16 mouse cellular contexts compared by ENCODE assay signal in the genomic region with DNA sequence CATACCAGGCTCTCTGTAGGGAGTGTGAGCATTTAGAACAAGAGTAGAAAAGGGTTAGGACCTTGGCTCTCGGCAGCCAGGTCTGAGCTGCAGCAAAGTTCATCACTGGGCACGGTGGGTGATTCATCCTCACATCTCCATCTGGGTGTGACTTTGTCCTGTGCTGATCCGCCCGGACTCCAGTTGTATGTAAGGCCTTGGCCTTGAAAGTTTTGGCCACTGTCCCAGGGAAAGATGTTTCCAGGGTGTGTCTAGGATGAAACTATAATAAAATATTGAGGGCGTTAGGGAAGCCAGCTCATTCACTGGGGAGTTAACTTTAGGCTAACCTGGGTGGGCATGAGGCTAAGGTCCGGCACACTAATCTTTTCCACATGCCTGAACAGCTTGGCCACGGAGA.
DNase-seq lines count a peak whose midpoint lies in the region; ATAC-seq and TF ChIP-seq lines count a peak whose summit lies in the region.
"Had no signal": no experiment of that assay in that cellular context is flagged by ENCODE, and none has a peak within 500 bp of the region (broad histone marks: within the 10 kb centered on the region; RNA-seq: fewer than 3 reads in every experiment).

No protein-coding gene starts in this region.

- no peaks in the 10 kb centered on the region for H3K27me3 ChIP-seq in embryonic facial prominence, embryonic 15.5 days
- no peaks in the 10 kb centered on the region for H3K27me3 ChIP-seq in embryonic facial prominence, embryonic 10.5 days (replicated peaks; ENCODE audit: low read depth, poor library complexity, severe bottlenecking)
- no peaks in the 10 kb centered on the region for H3K27me3 ChIP-seq in lung, postnatal 0 days (replicated peaks; ENCODE audit: insufficient read depth, low read length)
- H3K27me3 ChIP-seq: embryonic facial prominence, embryonic 12.5 days; forebrain, embryonic 12.5 days; neural tube, embryonic 13.5 days had no signal

- H3K4me1 ChIP-seq in embryonic facial prominence, embryonic 15.5 days, result peaks cover 3% of the 10 kb centered on the region; the same call in 1 of the 2 replicates
- H3K4me1 ChIP-seq in embryonic facial prominence, embryonic 10.5 days, result no peaks in the 10 kb centered on the region; the same call in 1 of the 2 replicates
- H3K4me1 ChIP-seq in lung, postnatal 0 days (ENCODE audit: insufficient read depth, low read depth, low read length), result no peaks in the 10 kb centered on the region
- H3K4me1 ChIP-seq: embryonic facial prominence, embryonic 12.5 days; forebrain, embryonic 12.5 days; neural tube, embryonic 13.5 days had no signal

- H3K4me2 ChIP-seq in embryonic facial prominence, embryonic 15.5 days (replicated peaks), result no peak overlapping the region
- H3K4me2 ChIP-seq in lung, postnatal 0 days (replicated peaks; ENCODE audit: low read depth, low read length), result no peak overlapping the region
- H3K4me2 ChIP-seq: embryonic facial prominence, embryonic 12.5 days; forebrain, embryonic 12.5 days; neural tube, embryonic 13.5 days had no signal

- no peak overlapping the region for H3K4me3 ChIP-seq in embryonic facial prominence, embryonic 15.5 days (replicated peaks)
- H3K4me3 ChIP-seq in embryonic facial prominence, embryonic 10.5 days, result no peak overlapping the region
- H3K4me3 ChIP-seq in lung, postnatal 0 days (ENCODE audit: low read depth, low read length), result no peak overlapping the region
- H3K4me3 ChIP-seq: embryonic facial prominence, embryonic 12.5 days; forebrain, embryonic 12.5 days; neural tube, embryonic 13.5 days had no signal

- peak; percentile 74 for TF ChIP-seq EP300 in lung, postnatal 0 days (IDR thresholded peaks at IDR 0.05)

- no peak overlapping the region for H3K27ac ChIP-seq in embryonic facial prominence, embryonic 15.5 days (replicated peaks)
- H3K27ac ChIP-seq in embryonic facial prominence, embryonic 10.5 days (replicated peaks), result no peak overlapping the region
- no peak overlapping the region for H3K27ac ChIP-seq in lung, postnatal 0 days (ENCODE audit: low read length)
- H3K27ac ChIP-seq: embryonic facial prominence, embryonic 12.5 days; forebrain, embryonic 12.5 days; macrophage; neural tube, embryonic 13.5 days had no signal

- DNase-seq in embryonic facial prominence, embryonic 10.5 days (ENCODE audit: low spot score), result no peak
- peak; percentile 55 for DNase-seq in ovary, postnatal 36 days (ENCODE audit: low spot score)
- DNase-seq in ovary, postnatal 14 days (ENCODE audit: low spot score), result no peak
- DNase-seq in lung, postnatal 0 days (ENCODE audit: low spot score), result peak; percentile 47
- DNase-seq in urinary bladder, postnatal 36 days (ENCODE audit: low spot score in 2 of 2), result peak; percentile 26 to 49
- no peak for DNase-seq in frontal cortex, postnatal 25 days (ENCODE audit: low spot score in 2 of 2)
- DNase-seq in cerebellum, adult 11-12 months, result no peak
- DNase-seq: cerebellum, postnatal 14 days; heart, postnatal 14 days; thymus, postnatal 4 days had no signal

- H3K9me3 ChIP-seq in embryonic facial prominence, embryonic 15.5 days (replicated peaks), result no peaks in the 10 kb centered on the region
- no peaks in the 10 kb centered on the region for H3K9me3 ChIP-seq in embryonic facial prominence, embryonic 10.5 days
- H3K9me3 ChIP-seq in lung, postnatal 0 days (ENCODE audit: low read length), result no peaks in the 10 kb centered on the region
- H3K9me3 ChIP-seq: embryonic facial prominence, embryonic 12.5 days; forebrain, embryonic 12.5 days; neural tube, embryonic 13.5 days had no signal

- ATAC-seq in embryonic facial prominence, embryonic 15.5 days (ENCODE audit: insufficient number of reproducible peaks, low FRiP score, low TSS enrichment, low read depth), result 0 out of 2 replicates have a peak, but pooled peaks have one; percentile 15
- ATAC-seq in lung, postnatal 0 days, result peak; percentile 78
- ATAC-seq: intestine, postnatal 0 days had no signal

- no peak overlapping the region for H3K9ac ChIP-seq in embryonic facial prominence, embryonic 15.5 days
- H3K9ac ChIP-seq in lung, postnatal 0 days (replicated peaks; ENCODE audit: low read depth), result no peak overlapping the region
- H3K9ac ChIP-seq: embryonic facial prominence, embryonic 12.5 days; forebrain, embryonic 12.5 days; neural tube, embryonic 13.5 days had no signal

- TF ChIP-seq CTCF in lung, postnatal 0 days (IDR thresholded peaks at IDR 0.05), result no peak

- 66% methylated on average over 7 of the region's 7 CpGs for WGBS in embryonic facial prominence, embryonic 15.5 days
- 75% methylated on average over 7 of the region's 7 CpGs for WGBS in embryonic facial prominence, embryonic 10.5 days
- WGBS in lung, postnatal 0 days, result 64% methylated on average over 7 of the region's 7 CpGs

- no peaks in the 10 kb centered on the region for H3K36me3 ChIP-seq in embryonic facial prominence, embryonic 15.5 days
- H3K36me3 ChIP-seq in embryonic facial prominence, embryonic 10.5 days (replicated peaks), result no peaks in the 10 kb centered on the region
- no peaks in the 10 kb centered on the region for H3K36me3 ChIP-seq in lung, postnatal 0 days (ENCODE audit: insufficient read depth, low read length)
- H3K36me3 ChIP-seq: embryonic facial prominence, embryonic 12.5 days; forebrain, embryonic 12.5 days; neural tube, embryonic 13.5 days had no signal

Comparison
In these comparisons a context has a peak if more than half of its experiments do, and no peak if none do; other contexts are left out.
1. DNase-seq: peak in ovary, postnatal 36 days (single experiment), lung, postnatal 0 days (single experiment) and urinary bladder, postnatal 36 days (2 of 2); none in embryonic facial prominence, embryonic 10.5 days (single experiment), ovary, postnatal 14 days (single experiment), frontal cortex, postnatal 25 days (0 of 2) and cerebellum, adult 11-12 months (single experiment).